Mouse (Mus musculus) thymus, adult 2 months (tissue): ENCODE results near the gene Trappc13.

Source experiments
- CTCF ChIP-seq: fragments of 200-500 bp; IDR thresholded peaks from 2 replicates; pipeline ENCODE4 v1.5.1; 2012; ENCODE audit warnings: mild to moderate bottlenecking, control low read depth, low read length, moderate library complexity, borderline replicate concordance; ENCODE audit not compliant: control insufficient read depth, poor library complexity, insufficient read depth; ENCODE audit errors: extremely low read depth
- POLR2A ChIP-seq: fragments of 200-500 bp; IDR thresholded peaks from 2 replicates; pipeline ENCODE4 v1.6.1; 2012; ENCODE audit warnings: mild to moderate bottlenecking, low read length, control low read depth, moderate library complexity; ENCODE audit not compliant: control insufficient read depth, poor library complexity, insufficient read depth; ENCODE audit errors: extremely low read depth

GRCm38 (mm10) chr13:104132561-104132960, 45.7 kb downstream of the Trappc13 start:
- no peak for TF ChIP-seq CTCF
- no peak for TF ChIP-seq POLR2A
